Mouse (Mus musculus) intestine, embryonic 15.5 days (tissue): ENCODE results near the gene P2rx2. TPM values are rescaled to one million over a fixed set of nuclear protein-coding genes. Genes with fewer than 3 reads are reported as not detected.

Source experiments
- ATAC-seq: fragments of 200-750 bp; cut with Nextera tagmentation; 2 replicates; pipeline ENCODE4 v1.8.0; 2017; ENCODE audit warnings: moderate TSS enrichment, moderate library complexity
- H3K27ac ChIP-seq: fragments of 300-500 bp; sonication (generic); 2 replicates; pipeline ENCODE4 v1.5.1; 2015; ENCODE audit warnings: mild to moderate bottlenecking, inconsistent platforms
- H3K27me3 ChIP-seq: fragments of 300-500 bp; sonication (generic); replicated peaks from 2 replicates; pipeline ENCODE4 v1.6.1; 2015; ENCODE audit warnings: inconsistent platforms
- H3K36me3 ChIP-seq: fragments of 300-500 bp; sonication (generic); 2 replicates; pipeline ENCODE4 v1.6.1; 2015; ENCODE audit warnings: inconsistent platforms
- H3K4me1 ChIP-seq: fragments of 300-500 bp; sonication (generic); replicated peaks from 2 replicates; pipeline ENCODE4 v1.6.1; 2015; ENCODE audit warnings: inconsistent platforms
- H3K4me2 ChIP-seq: fragments of 300-500 bp; sonication (generic); replicated peaks from 2 replicates; pipeline ENCODE4 v1.6.1; 2015; ENCODE audit warnings: mild to moderate bottlenecking, inconsistent platforms
- H3K4me3 ChIP-seq: fragments of 300-500 bp; sonication (generic); replicated peaks from 2 replicates; pipeline ENCODE4 v1.5.1; 2015; ENCODE audit warnings: inconsistent platforms
- H3K9ac ChIP-seq: fragments of 300-500 bp; sonication (generic); 2 replicates; pipeline ENCODE4 v1.6.1; 2015; ENCODE audit warnings: inconsistent platforms
- H3K9me3 ChIP-seq: fragments of 300-500 bp; sonication (generic); 2 replicates; pipeline ENCODE4 v1.6.1; 2016; ENCODE audit warnings: inconsistent platforms
- WGBS: fragments of 180-500 bp; shearing (Covaris S2); methylation state at CpG from one replicate; pipeline ENCODE4 v1.1.7; 2015; 5-methylcytosine and 5-hydroxymethylcytosine counted together
- polyA plus RNA-seq: library from polyadenylated mRNA; unstranded; fragments of >200 nt; fragmentation: Nextera tagmentation; extraction: Ambion mirVana; gene quantifications from 2 replicates; pipeline ENCODE4 v1.2.1, GENCODE M21; 2015

Gene P2rx2
- polyA plus RNA-seq, 1 experiment from 2014 or later: 1.4 TPM

DNA sequence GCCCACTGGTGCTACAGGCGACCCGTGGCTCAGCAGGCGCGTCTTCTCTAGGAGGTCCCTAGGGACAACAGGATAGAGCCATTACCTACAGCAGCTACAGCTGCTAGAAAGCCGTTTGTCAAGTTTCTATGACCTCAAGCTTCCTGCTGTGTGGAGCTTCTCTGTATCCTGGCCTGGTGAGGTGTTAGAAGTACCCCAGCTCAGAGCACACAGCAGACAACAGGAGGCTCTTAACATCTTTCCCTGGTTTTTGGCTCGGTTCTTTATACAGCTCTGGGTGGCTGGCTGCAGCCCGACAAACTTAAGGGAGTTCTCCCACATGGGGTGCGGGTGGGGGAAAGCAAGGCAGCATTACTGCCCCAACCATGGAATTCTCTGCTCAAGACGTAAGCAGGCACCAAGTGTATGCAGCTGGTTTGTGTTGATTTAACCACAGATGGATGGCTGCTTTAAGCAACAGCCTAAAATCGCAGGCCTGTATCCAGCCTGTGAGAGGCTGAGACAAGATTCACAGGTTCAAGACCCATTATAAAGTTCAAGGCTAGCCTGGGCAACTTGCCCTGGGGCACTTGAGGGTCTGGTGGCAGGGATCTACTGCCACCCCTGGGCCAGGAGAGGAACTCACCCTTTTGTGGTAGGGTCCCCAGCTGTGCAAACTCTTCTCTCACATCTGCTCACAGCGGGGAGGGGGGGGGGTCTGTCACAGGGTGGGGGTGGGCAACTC is 21.0 kb upstream of the P2rx2 start:
- H3K36me3 ChIP-seq: peaks cover 5% of the 10 kb centered on the region; the same call in 1 of the 2 replicates
- ATAC-seq: peak; percentile 1; the same call in 1 of the 2 replicates
- H3K9me3 ChIP-seq: no peaks in the 10 kb centered on the region
- peak overlapping the region; percentile 47 for H3K4me3 ChIP-seq
- H3K9ac ChIP-seq: peak overlapping the region; percentile 49
- 40% methylated on average over 11 of the region's 11 CpGs for WGBS
- peak overlapping the region; percentile 97 for H3K4me2 ChIP-seq
- H3K27me3 ChIP-seq: no peaks in the 10 kb centered on the region
- peak overlapping the region; percentile 3; the same call in 1 of the 2 replicates for H3K27ac ChIP-seq
- peaks cover 6% of the 10 kb centered on the region; the same call in 1 of the 2 replicates for H3K4me1 ChIP-seq

DNA sequence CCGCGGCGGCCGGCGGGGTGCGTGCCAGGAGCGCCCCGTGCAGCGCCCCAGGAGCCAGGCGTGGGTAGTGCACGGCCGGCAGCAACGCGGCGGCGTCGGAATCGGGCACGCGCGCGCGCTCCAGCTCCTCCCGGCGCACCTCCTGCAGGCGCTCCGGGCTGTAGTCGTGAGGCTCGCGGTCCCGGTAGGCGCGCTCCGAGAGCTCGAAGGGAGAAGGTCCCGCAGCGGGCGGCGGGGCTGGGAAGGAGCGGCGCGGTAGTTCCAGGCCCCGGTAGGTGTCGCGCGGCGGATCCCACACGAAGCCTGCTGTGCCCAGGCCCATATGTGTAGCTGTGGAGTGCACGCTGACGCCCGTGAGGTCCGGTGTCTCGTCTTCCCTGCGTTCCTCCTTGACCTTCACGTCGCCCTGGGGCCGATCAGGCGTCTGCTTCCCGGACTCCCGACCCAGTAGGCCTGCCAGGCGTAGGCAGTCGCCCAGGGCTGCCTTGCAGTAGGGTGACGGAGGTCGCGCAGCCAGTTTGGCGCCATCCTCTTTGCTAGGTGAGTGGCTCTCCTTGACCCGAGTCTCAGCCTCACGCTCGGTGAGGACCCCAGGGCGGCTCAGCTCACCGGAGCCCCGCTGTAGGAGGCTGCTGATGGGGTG is 20.3 kb upstream of the P2rx2 start:
- WGBS: 3% methylated on average over 72 of the region's 72 CpGs
- H3K4me2 ChIP-seq: peak overlapping the region; percentile 97
- no peaks in the 10 kb centered on the region for H3K9me3 ChIP-seq
- ATAC-seq: peak; percentile 95
- H3K9ac ChIP-seq: peak overlapping the region; percentile 49
- H3K36me3 ChIP-seq: peaks cover 5% of the 10 kb centered on the region; the same call in 1 of the 2 replicates
- H3K27me3 ChIP-seq: no peaks in the 10 kb centered on the region
- peaks cover 6% of the 10 kb centered on the region; the same call in 1 of the 2 replicates for H3K4me1 ChIP-seq
- peak overlapping the region; percentile 3; the same call in 1 of the 2 replicates for H3K27ac ChIP-seq
- H3K4me3 ChIP-seq: peak overlapping the region; percentile 47

DNA sequence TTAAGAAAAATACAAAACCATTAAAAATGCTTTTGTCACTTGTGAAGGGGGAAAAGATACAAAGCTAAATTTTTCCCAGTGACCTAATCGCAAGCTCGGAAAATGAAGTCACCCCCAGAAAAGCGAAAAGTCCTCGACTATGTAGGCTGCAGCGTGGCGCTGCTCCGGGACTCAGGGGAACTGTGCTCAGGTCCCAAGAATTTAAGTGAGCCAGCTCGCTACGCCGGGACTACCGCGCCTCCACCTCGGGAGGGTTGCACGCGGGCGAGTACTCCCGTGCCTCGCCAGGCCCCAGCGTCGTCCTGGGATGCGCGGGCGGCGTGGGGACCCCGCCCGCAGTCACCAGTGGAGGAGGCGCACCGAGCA is 19.8 kb upstream of the P2rx2 start:
- Histone ChIP-seq H3K27ac (no peak overlapping the region), H3K4me3 (peak overlapping the region; percentile 47), H3K4me2 (peak overlapping the region; percentile 97), H3K27me3 (no peaks in the 10 kb centered on the region), H3K9ac (peak overlapping the region; percentile 49), H3K36me3 (peaks cover 5% of the 10 kb centered on the region; the same call in 1 of the 2 replicates), H3K4me1 (peaks cover 6% of the 10 kb centered on the region; the same call in 1 of the 2 replicates), H3K9me3 (no peaks in the 10 kb centered on the region)
- 4% methylated on average over 27 of the region's 28 CpGs for WGBS
- ATAC-seq: no peak; the same call in 1 of the 2 replicates

DNA sequence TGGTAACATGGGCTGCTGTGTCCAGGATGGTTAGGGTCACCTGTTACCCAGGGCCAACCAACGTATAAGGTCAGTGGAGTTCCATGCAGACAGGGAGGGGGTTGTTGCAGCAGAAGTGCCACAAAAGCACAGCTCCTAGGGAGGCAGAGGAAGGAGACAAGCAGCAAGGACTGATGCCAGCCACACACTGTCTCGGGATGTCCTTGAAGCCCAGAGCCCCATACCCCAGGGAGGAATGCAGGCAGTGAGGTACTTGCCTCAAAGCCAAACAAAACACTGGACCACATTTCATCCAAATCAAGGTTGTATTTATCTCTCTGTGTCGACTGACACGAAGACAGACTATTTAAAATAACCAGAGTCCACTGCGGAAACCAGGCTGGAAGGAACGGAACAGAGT is 18.5 kb upstream of the P2rx2 start:
- Histone ChIP-seq H3K27ac (no peak overlapping the region), H3K36me3 (no peaks in the 10 kb centered on the region), H3K27me3 (no peaks in the 10 kb centered on the region), H3K4me1 (peaks cover 6% of the 10 kb centered on the region; the same call in 1 of the 2 replicates), H3K4me3 (no peak overlapping the region), H3K9me3 (no peaks in the 10 kb centered on the region), H3K9ac (no peak overlapping the region), H3K4me2 (no peak overlapping the region)
- 80% methylated on average over 6 of the region's 6 CpGs for WGBS
- ATAC-seq: no peak

GRCm38 (mm10) chr5:110357531-110358179 is 14.6 kb upstream of the P2rx2 start:
- peak; percentile 62 for ATAC-seq

DNA sequence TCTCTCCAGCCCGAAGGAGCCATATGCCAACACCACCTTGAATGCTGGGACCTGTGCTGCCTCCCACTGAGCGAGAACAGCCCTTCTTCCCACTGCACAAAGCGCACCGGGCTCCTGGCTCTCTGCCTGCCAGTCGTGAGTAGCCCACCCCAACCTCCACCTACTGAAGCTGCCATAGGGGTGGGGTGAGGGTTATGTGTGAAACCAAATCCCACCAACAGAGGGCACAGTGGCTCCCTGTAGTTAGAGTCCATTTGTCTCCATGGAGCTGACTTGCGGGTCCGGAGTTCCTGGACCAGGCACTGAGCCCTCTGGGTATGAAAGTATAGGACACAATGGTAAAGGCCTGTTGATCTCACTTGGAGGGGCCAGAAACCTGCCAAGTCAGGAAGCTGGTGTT is 11.7 kb upstream of the P2rx2 start:
- Histone ChIP-seq H3K36me3 (no peaks in the 10 kb centered on the region), H3K27me3 (peaks cover 9% of the 10 kb centered on the region; the same call in 1 of the 2 replicates), H3K9me3 (no peaks in the 10 kb centered on the region), H3K4me2 (no peak overlapping the region), H3K9ac (no peak overlapping the region), H3K27ac (no peak overlapping the region), H3K4me1 (no peaks in the 10 kb centered on the region), H3K4me3 (no peak overlapping the region)
- 0 out of 2 replicates have a peak, but pooled peaks have one; percentile 31 for ATAC-seq
- 18% methylated on average over 7 of the region's 7 CpGs for WGBS

More at GRCm38 (mm10) chr5:110357531-110358179, 14.6 kb upstream of the P2rx2 start:
- H3K4me2 ChIP-seq: no peak overlapping the region
- peaks cover 9% of the 10 kb centered on the region; the same call in 1 of the 2 replicates for H3K27me3 ChIP-seq
- no peaks in the 10 kb centered on the region for H3K9me3 ChIP-seq
- H3K27ac ChIP-seq: no peak overlapping the region
- 37% methylated on average over 9 of the region's 9 CpGs for WGBS
- no peak overlapping the region for H3K9ac ChIP-seq
- H3K4me1 ChIP-seq: no peaks in the 10 kb centered on the region
- no peaks in the 10 kb centered on the region for H3K36me3 ChIP-seq
- H3K4me3 ChIP-seq: no peak overlapping the region

DNA sequence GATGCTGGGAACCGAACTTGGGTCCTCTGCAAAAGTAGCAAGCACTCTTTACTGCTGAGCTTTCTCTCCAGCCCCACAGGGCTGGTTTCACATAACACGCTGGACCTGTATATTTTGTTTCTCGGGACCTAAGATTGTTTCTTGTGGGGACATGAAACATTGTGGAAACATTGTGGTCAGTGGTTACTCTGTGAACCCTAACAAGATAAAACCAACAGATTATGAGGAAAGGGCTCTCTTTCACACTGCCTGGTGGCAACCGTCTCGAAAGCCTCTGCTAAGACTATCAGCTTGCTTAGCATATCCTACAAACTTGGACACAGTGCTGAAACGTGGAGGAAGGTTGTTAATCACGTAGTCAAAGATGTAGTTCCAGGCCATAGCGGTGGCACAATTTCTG is 4.0 kb upstream of the P2rx2 start:
- no peaks in the 10 kb centered on the region for H3K9me3 ChIP-seq
- no peak overlapping the region for H3K9ac ChIP-seq
- no peak overlapping the region for H3K27ac ChIP-seq
- H3K4me2 ChIP-seq: no peak overlapping the region
- H3K4me1 ChIP-seq: peaks cover 6% of the 10 kb centered on the region
- no peaks in the 10 kb centered on the region for H3K36me3 ChIP-seq
- ATAC-seq: no peak
- no peak overlapping the region for H3K4me3 ChIP-seq
- peaks cover 13% of the 10 kb centered on the region for H3K27me3 ChIP-seq
- WGBS: 84% methylated on average over 8 of the region's 8 CpGs

DNA sequence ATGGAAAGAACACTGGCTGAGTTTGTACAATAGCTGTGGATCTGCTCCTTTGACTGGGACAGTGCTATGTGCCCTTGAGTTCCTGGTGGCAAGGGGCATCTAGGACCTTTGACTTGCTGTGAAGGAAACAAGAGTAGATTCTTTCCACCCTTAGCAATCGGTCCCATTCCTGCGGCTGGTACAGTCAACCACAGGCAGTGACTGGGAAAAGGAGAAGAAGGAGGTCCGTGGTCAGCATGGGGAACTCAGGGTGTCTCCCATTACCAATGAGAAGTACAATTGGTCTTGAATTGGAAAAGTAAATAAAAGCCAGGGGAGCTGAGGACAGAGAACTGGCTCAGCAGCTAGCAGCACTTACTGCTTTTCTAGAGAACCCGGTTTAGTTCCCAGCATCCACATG is 2.5 kb upstream of the P2rx2 start:
- no peaks in the 10 kb centered on the region for H3K36me3 ChIP-seq
- 83% methylated on average over 4 of the region's 4 CpGs for WGBS
- H3K4me3 ChIP-seq: no peak overlapping the region
- peaks cover 6% of the 10 kb centered on the region for H3K4me1 ChIP-seq
- no peak overlapping the region for H3K27ac ChIP-seq
- no peaks in the 10 kb centered on the region for H3K9me3 ChIP-seq
- ATAC-seq: no peak
- H3K27me3 ChIP-seq: peaks cover 20% of the 10 kb centered on the region
- no peak overlapping the region for H3K4me2 ChIP-seq
- H3K9ac ChIP-seq: no peak overlapping the region

DNA sequence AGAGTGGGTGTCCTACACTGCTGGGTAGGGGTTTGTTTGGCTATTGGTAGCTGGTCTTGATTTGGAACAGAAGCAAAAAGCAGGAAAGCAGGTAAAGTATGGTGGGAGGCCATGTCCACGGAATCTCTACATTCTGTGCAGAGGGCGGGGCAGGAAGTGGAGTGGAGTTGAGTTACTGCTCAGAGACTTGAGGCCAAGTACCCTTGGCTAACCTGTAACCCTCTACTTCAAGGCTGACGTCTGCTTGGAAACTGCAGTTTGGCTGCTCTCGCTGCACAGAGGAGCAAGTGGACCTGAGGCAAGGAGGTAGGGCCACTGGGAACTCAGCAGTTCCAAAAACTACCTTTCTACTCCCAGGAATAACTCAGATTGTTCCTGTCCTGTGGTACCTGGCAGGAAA is 1.5 kb upstream of the P2rx2 start, which contains the start of gene Lrcol1:
Gene Lrcol1, plus strand, starts transcription at position 207 of the 400 bp plus-strand sequence.
- ATAC-seq: no peak
- Histone ChIP-seq H3K4me3 (no peak within 1 kb of the TSS), H3K36me3 (no peaks in the 10 kb centered on the region), H3K9ac (no peak within 1 kb of the TSS), H3K27me3 (peaks cover 20% of the 10 kb centered on the region), H3K27ac (no peak within 1 kb of the TSS), H3K9me3 (no peaks in the 10 kb centered on the region), H3K4me1 (peaks cover 6% of the 10 kb centered on the region), H3K4me2 (peak within 1 kb of the TSS; percentile 98)
- 55% methylated on average over 4 of the region's 4 CpGs for WGBS

DNA sequence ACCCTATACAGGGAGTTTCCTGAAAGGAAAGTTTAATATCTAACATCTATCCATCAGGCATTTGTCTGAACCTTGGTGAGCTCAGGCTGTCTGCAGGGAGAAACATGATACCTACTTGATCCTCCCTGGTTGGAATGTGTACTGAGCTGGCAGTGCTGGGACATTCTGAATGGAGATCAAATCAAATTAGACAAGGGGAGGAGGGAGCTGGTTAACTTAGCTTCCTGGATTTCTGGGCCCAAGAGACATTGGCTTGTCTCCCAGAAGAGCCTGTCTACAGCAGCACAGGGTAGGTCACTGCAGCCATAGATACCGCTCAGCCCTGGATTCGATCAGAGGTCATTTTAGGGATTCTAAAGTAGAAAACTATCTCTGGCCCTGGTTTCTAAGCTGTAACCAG is 4.2 kb downstream of the P2rx2 start:
- H3K9ac ChIP-seq: no peak overlapping the region
- peaks cover 20% of the 10 kb centered on the region for H3K27me3 ChIP-seq
- no peak overlapping the region for H3K4me2 ChIP-seq
- H3K4me3 ChIP-seq: no peak overlapping the region
- 77% methylated on average over 2 of the region's 2 CpGs for WGBS
- peaks cover 21% of the 10 kb centered on the region; the same call in 1 of the 2 replicates for H3K36me3 ChIP-seq
- no peaks in the 10 kb centered on the region for H3K9me3 ChIP-seq
- H3K27ac ChIP-seq: no peak overlapping the region
- ATAC-seq: no peak
- peaks cover 6% of the 10 kb centered on the region for H3K4me1 ChIP-seq

DNA sequence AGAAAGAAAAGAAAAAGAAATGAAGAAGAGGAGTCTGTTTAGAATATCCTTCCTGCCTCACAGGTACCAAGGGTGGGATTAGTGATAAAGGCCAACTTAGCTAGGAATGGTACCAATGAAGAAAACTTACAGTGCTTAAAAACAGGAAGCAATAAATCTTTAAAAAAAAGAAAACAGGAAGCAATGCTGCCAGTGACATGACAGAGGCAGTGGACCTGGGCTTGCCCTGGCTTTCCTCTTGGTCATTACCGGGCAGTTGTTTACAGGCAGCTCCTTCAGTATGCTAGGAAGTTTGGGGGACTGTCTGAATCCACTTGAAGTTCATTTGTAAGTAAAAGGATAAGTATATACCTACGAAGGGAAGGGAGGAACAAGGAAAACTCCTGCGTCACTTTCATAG is 12.5 kb downstream of the P2rx2 start:
- 76% methylated on average over 3 of the region's 3 CpGs for WGBS
- H3K27me3 ChIP-seq: no peaks in the 10 kb centered on the region
- H3K36me3 ChIP-seq: peaks cover 27% of the 10 kb centered on the region
- H3K27ac ChIP-seq: no peak overlapping the region
- H3K4me2 ChIP-seq: no peak overlapping the region
- no peak overlapping the region for H3K9ac ChIP-seq
- no peaks in the 10 kb centered on the region for H3K4me1 ChIP-seq
- no peaks in the 10 kb centered on the region for H3K9me3 ChIP-seq
- H3K4me3 ChIP-seq: no peak overlapping the region
- ATAC-seq: no peak

GRCm38 (mm10) chr5:110313127-110313526 is 29.9 kb downstream of the P2rx2 start:
- 97% methylated on average over 3 of the region's 3 CpGs for WGBS
- no peak overlapping the region for H3K4me3 ChIP-seq
- no peak overlapping the region for H3K9ac ChIP-seq
- no peaks in the 10 kb centered on the region for H3K27me3 ChIP-seq
- H3K36me3 ChIP-seq: peaks cover 17% of the 10 kb centered on the region
- H3K27ac ChIP-seq: no peak overlapping the region
- H3K9me3 ChIP-seq: no peaks in the 10 kb centered on the region
- no peaks in the 10 kb centered on the region for H3K4me1 ChIP-seq
- H3K4me2 ChIP-seq: no peak overlapping the region
- no peak for ATAC-seq
